Mouse (Mus musculus) adrenal gland, adult 18-20 months (tissue): Measurements from ENCODE around the gene Ubl7. TPM values are rescaled to one million over a fixed set of nuclear protein-coding genes. Genes with fewer than 3 reads are reported as not detected.

Experiments used
- DNase-seq, 2 experiments: peaks; one replicate each; pipeline ENCODE4 v3.0.0; 2021 to 2022; ENCODE audit warnings: low spot score in 2 of 2
- total RNA-seq, 2 experiments: library from RNA; stranded (reverse); gene quantifications; 1 replicate in 1 of 2; 2 replicates in 1 of 2; pipeline ENCODE4 v1.2.3; 2021

Gene Ubl7
- total RNA-seq, 2 experiments from 2014 or later, result 66.7 to 73.4 TPM

GRCm38 (mm10) chr9:57945771-57946616 is 35.2 kb downstream of the Ubl7 start:
- no peak for DNase-seq

- no peak for DNase-seq
Measured at GRCm38 (mm10) chr9:57947381-57948030, 36.7 kb downstream of the Ubl7 start.

GRCm38 (mm10) chr9:57948333-57948931 is 37.7 kb downstream of the Ubl7 start:
- DNase-seq, result no peak

- no peak for DNase-seq
Measured at GRCm38 (mm10) chr9:57949102-57949704, 38.4 kb downstream of the Ubl7 start.

- no peak for DNase-seq
Measured at GRCm38 (mm10) chr9:57949879-57950278, 39.1 kb downstream of the Ubl7 start.

- DNase-seq, result no peak
Measured at GRCm38 (mm10) chr9:57950519-57950918, 39.7 kb downstream of the Ubl7 start.

GRCm38 (mm10) chr9:57951993-57952392 is 41.2 kb downstream of the Ubl7 start:
- DNase-seq, result no peak

GRCm38 (mm10) chr9:57954962-57955744 is 44.4 kb downstream of the Ubl7 start:
- no peak for DNase-seq

- DNase-seq, result no peak
Measured at GRCm38 (mm10) chr9:57955764-57956163, 45.0 kb downstream of the Ubl7 start.

- no peak for DNase-seq
Measured at GRCm38 (mm10) chr9:57956196-57956837, 45.5 kb downstream of the Ubl7 start.

- DNase-seq, result no peak
Measured at GRCm38 (mm10) chr9:57956838-57957236, 46.1 kb downstream of the Ubl7 start.

- DNase-seq, result no peak
Measured at GRCm38 (mm10) chr9:57958615-57959014, 47.8 kb downstream of the Ubl7 start.

GRCm38 (mm10) chr9:57959399-57959798 is 48.6 kb downstream of the Ubl7 start:
- no peak for DNase-seq

GRCm38 (mm10) chr9:57959886-57960866 is 49.4 kb downstream of the Ubl7 start:
- no peak for DNase-seq

- no peak for DNase-seq
Measured at GRCm38 (mm10) chr9:57961226-57961625, 50.4 kb downstream of the Ubl7 start.

GRCm38 (mm10) chr9:57961863-57962778 is 51.3 kb downstream of the Ubl7 start:
- no peak for DNase-seq

GRCm38 (mm10) chr9:57963249-57963997 is 52.6 kb downstream of the Ubl7 start:
- no peak for DNase-seq
